Mouse (Mus musculus): ENCODE measurements around the gene Eci3. TPM values are rescaled to one million over a fixed set of nuclear protein-coding genes. Genes with fewer than 3 reads are reported as not detected.

The Eci3 gene
- polyA plus RNA-seq, 1 experiment from 2014 or later = 0.11 TPM

Other genes with a start within 250 kb of the Eci3 start
- gene Fam50b, start 229.0 kb downstream of the Eci3 start, polyA plus RNA-seq (2016; fragmentation: Nextera tagmentation; extraction: Ambion mirVana) = not detected in 2 replicates
- gene Prpf4b, start 88.5 kb downstream of the Eci3 start, polyA plus RNA-seq (2016; fragmentation: Nextera tagmentation; extraction: Ambion mirVana) = 69.7 and 76.1 TPM in 2 replicates
- 0.45 and 0.53 TPM in 2 replicates for gene Fam217a, start 39.5 kb downstream of the Eci3 start, polyA plus RNA-seq (2016; fragmentation: Nextera tagmentation; extraction: Ambion mirVana)
- not detected in 2 replicates for gene 4933417A18Rik, start 39.4 kb downstream of the Eci3 start, polyA plus RNA-seq (2016; fragmentation: Nextera tagmentation; extraction: Ambion mirVana)
- gene Eci2, start 63.3 kb upstream of the Eci3 start, polyA plus RNA-seq (2016; fragmentation: Nextera tagmentation; extraction: Ambion mirVana) = 86.4 and 87.2 TPM in 2 replicates